Mouse (Mus musculus) kidney, adult 2 months (tissue): ENCODE results near the gene Cfap74.

Experiments used
- CTCF ChIP-seq: fragments of 200-500 bp; conservative IDR thresholded peaks from 2 replicates; pipeline ENCODE4 v1.5.1; 2011; ENCODE audit warnings: low read depth, mild to moderate bottlenecking, control low read depth, low read length, moderate library complexity, mixed read lengths; ENCODE audit not compliant: insufficient read depth, insufficient read length
- POLR2A ChIP-seq: fragments of 200-500 bp; IDR thresholded peaks from one replicate; pipeline ENCODE4 v1.6.1; 2011; ENCODE audit warnings: low read depth, low read length, control low read depth

DNA sequence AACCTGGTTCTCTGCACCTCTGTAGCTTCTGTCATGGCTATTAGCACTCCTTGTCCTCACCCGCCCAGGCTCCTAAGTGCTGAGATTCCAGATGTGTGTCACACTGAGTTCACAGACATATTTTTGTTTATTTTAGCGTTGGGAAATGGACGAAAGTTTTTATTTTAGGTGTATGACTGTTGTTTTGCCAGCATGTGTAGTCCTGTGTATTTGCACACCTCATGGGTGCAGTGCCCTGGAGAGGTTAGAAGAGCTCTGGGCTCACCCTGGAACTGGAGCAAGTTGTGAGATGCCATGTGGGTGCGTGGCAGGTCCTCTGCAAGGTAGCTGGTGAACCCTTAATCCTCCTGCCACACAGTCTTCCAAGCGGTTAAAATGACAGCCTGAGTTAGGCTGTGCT is 46.5 kb upstream of the Cfap74 start:
- TF ChIP-seq POLR2A: no peak
- TF ChIP-seq CTCF: no peak
